Mouse (Mus musculus): Measurements from ENCODE around the gene Hivep3.

- TF ChIP-seq CTCF (IDR thresholded peaks at IDR 0.05; ENCODE audit: control insufficient read depth, insufficient read depth, insufficient read length) (no peak), CEBPB (IDR thresholded peaks at IDR 0.05; ENCODE audit: low read depth) (no peak), MAX (IDR thresholded peaks at IDR 0.05) (no peak), USF1 (IDR thresholded peaks at IDR 0.05; ENCODE audit: low read depth) (no peak), MYOG (IDR thresholded peaks at IDR 0.05; ENCODE audit: control insufficient read depth, extremely low read depth, insufficient read length) (no peak), MYOD1 (IDR thresholded peaks at IDR 0.05; ENCODE audit: control insufficient read depth, insufficient read length, low read depth) (no peak), FOSL1 (IDR thresholded peaks at IDR 0.05; ENCODE audit: insufficient read depth, low read length, poor library complexity, severe bottlenecking) (no peak)
These were observed 320.6 kb downstream of the Hivep3 start for GRCm38 (mm10) chr4:120054145-120054544.
